Mouse (Mus musculus) thymus, postnatal 36 days (tissue): ENCODE results near the gene Zfp971.
"Not testable (repeated sequence)": the region's sequence is repeated elsewhere in the genome, so short reads cannot be mapped to it uniquely, and the experiment has no call there.

Experiments used
- DNase-seq, 2 experiments: peaks; one replicate each; pipeline ENCODE4 v3.0.0; 2022; ENCODE audit warnings: mixed read lengths in 2 of 2

The Zfp971 gene

DNA sequence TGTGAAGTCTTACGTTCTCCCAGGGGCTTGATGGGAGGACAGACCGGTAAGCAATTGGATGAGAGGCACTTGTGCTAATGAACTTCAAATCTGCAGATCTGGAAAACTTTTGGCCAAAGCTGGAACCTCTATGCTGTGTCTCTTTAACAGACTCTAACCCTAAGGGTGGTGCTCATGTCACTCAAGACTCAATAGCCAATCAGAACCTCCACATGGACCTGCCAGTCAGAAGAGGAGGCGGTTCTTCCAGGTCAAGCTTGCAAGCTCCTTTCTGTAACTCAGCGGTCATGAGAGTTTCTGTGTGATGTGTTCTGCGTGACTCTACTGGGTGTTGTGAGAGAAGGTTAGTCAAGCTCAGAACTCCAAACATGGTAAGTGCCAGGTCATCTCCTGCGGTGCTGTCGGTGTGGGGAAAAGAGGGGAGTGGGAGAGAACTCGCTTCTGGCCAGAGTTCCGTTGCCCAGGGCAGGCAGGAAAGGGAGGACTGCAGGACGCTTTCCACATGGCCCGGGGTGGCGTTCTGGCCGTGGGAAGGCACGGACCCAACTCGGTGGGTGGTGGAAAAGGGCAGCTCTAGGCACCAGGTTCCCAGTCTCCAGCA lies at the start of gene Zfp971:
Gene Zfp971, plus strand, starts transcription at position 274 of the 601 bp plus-strand sequence.
- peak; percentile 34 to 47 for DNase-seq

DNA sequence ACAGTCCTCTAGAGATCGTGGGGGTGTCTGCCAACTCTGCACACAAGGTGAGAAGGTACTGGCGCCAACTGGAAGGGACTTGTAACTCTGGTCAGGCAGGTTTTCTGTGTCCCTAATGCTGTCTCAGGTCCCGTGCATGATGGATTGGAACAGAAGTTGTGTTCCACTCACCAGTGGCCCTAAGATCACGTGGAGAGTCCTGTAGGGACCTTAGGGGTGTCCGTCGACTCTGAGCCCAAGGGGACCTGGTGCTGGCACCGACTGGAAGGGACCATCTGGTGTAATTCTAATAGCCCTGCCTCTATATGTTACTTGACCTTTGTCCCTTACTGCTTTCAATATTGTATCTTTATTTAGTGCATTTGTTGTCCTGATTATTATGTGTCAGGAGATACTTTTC lies 48.3 kb upstream of the Zfp971 start:
- peak in 1 of 2 experiments; percentile 3 for DNase-seq

GRCm38 (mm10) chr2:178019486-178019885 lies 3.6 kb upstream of the Zfp971 start:
- not testable (repeated sequence) for DNase-seq

GRCm38 (mm10) chr2:178020773-178021172 lies 2.3 kb upstream of the Zfp971 start:
- not testable (repeated sequence) for DNase-seq

GRCm38 (mm10) chr2:178023861-178024260 lies 777 bp downstream of the Zfp971 start:
- not testable (repeated sequence) for DNase-seq

DNA sequence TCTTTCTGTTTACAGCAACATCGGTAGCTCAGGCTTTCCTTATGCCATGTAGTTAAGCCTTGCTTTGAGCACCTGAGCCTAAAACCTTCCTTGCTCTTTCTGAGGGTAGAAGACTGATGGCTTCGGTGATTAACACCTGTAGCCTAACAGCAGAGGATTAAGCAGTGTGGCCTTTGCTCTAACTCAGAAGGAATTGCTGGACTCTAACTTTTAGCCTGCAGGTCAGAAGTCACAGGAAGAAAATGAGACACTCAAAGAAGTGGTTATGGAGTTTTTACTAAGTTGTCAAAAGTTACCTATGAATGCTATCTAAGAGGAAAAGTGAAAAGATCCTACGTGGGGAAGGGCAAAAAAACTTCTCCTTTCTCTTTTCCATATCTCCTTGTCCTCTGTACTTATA lies 4.5 kb downstream of the Zfp971 start:
- DNase-seq: not testable (repeated sequence)

DNA sequence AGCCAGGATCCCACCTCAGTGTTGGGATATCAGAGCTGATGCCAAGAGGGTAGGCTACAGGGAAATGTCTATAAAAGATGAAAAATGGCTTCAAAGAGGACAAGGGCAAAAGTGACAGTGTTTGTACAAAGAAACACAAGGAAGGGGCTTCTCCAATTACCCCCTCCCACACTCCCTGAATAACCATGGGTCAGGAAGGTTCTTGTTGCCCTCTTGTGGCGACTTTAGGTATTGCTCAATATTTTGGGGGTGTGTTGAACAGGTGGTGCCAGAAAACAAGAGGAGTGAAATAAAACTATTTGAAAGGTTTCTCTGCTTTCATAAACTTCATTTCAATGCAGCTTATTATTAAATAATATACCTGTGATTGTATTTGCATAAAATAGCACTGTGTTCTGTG lies 35.1 kb downstream of the Zfp971 start:
- peak; percentile 29 to 54 for DNase-seq

DNA sequence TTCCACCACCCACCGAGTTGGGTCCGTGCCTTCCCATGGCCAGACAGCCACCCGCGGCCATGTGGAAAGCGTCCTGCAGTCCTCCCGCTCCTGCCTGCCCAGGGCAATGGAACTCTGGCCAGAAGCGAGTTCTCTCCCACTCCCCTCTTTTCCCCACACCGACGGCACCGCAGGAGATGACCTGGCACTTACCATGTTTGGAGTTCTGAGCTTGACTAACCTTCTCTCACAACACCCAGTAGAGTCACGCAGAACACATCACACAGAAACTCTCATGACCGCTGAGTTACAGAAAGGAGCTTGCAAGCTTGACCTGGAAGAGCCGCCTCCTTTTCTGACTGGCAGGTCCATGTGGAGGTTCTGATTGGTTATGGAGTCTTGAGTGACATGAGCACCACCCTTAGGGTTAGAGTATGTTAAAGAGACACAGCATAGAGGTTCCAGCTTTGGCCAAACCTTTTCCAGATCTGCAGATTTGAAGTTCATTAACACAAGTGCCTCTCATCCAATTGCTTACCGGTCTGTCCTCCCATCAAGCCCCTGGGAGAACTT lies 55.2 kb downstream of the Zfp971 start, which contains the start of gene Zfp931:
Gene Zfp931, minus strand, starts transcription at position 311 of the 552 bp plus-strand sequence.
- DNase-seq: not testable (repeated sequence)
